Mouse (Mus musculus) embryonic fibroblast, embryonic 13.5 days (primary cell): ENCODE measurements around the gene Ndst2. TPM values are rescaled to one million over a fixed set of nuclear protein-coding genes. Genes with fewer than 3 reads are reported as not detected.

ENCODE experiments used
- H3K27ac ChIP-seq: 2 replicates; pipeline ENCODE4 v1.5.1; 2012; ENCODE audit warnings: low read length, control low read depth, inconsistent platforms; ENCODE audit not compliant: insufficient read depth
- H3K4me1 ChIP-seq: 2 replicates; pipeline ENCODE4 v1.6.1; 2011; ENCODE audit warnings: low read length; ENCODE audit not compliant: control insufficient read depth, insufficient read depth
- H3K4me3 ChIP-seq: 2 replicates; pipeline ENCODE4 v1.5.1; 2011; ENCODE audit warnings: mild to moderate bottlenecking, control low read depth, low read length; ENCODE audit not compliant: insufficient read depth
- CTCF ChIP-seq: IDR thresholded peaks from 2 replicates; pipeline ENCODE4 v1.5.1; 2011; ENCODE audit warnings: mild to moderate bottlenecking, control low read depth, low read length, moderate library complexity, borderline replicate concordance; ENCODE audit not compliant: insufficient read depth
- POLR2A ChIP-seq: IDR thresholded peaks from 2 replicates; pipeline ENCODE4 v1.6.1; 2011; ENCODE audit warnings: low read depth, mild to moderate bottlenecking, control low read depth, low read length, moderate library complexity
- polyA plus RNA-seq: library from polyadenylated mRNA; stranded (reverse); fragments of >200 nt; gene quantifications from 2 replicates; pipeline ENCODE4 v1.2.4, GENCODE M21; 2011; ENCODE audit warnings: low read depth; ENCODE audit not compliant: missing spikeins, insufficient read length

Gene Ndst2
- polyA plus RNA-seq, 1 experiment = 27.3 TPM

GRCm38 (mm10) chr14:20767936-20768335 lies 33.6 kb upstream of the Ndst2 start:
- TF ChIP-seq CTCF (no peak), POLR2A (peak; percentile 21; the same call in 1 of the 2 replicates)
- Histone ChIP-seq H3K4me3 (no peak overlapping the region), H3K4me1 (peaks cover 20% of the 10 kb centered on the region), H3K27ac (peak overlapping the region; percentile 96)

GRCm38 (mm10) chr14:20765642-20766258 lies 31.4 kb upstream of the Ndst2 start:
- Histone ChIP-seq H3K27ac (peak overlapping the region; percentile 97), H3K4me3 (no peak overlapping the region), H3K4me1 (peaks cover 20% of the 10 kb centered on the region)
- TF ChIP-seq CTCF (peak; percentile 83), POLR2A (peak; percentile 13; the same call in 1 of the 2 replicates)

- H3K4me3 ChIP-seq = no peak overlapping the region
- TF ChIP-seq CTCF = no peak
- no peak for TF ChIP-seq POLR2A
- peak overlapping the region; percentile 97 for H3K27ac ChIP-seq
- peaks cover 20% of the 10 kb centered on the region for H3K4me1 ChIP-seq
These were observed 30.6 kb upstream of the Ndst2 start for GRCm38 (mm10) chr14:20764942-20765341.

- Histone ChIP-seq H3K27ac (no peak overlapping the region), H3K4me1 (no peaks in the 10 kb centered on the region), H3K4me3 (no peak overlapping the region)
- TF ChIP-seq CTCF (no peak), POLR2A (no peak)
These were observed 24.5 kb upstream of the Ndst2 start for GRCm38 (mm10) chr14:20758768-20759435.

- no peak for TF ChIP-seq POLR2A
- H3K4me1 ChIP-seq = no peaks in the 10 kb centered on the region
- H3K27ac ChIP-seq = no peak overlapping the region
- H3K4me3 ChIP-seq = no peak overlapping the region
These were observed 23.1 kb upstream of the Ndst2 start for GRCm38 (mm10) chr14:20757370-20757907.

GRCm38 (mm10) chr14:20753792-20754191 lies 19.4 kb upstream of the Ndst2 start:
- Histone ChIP-seq H3K4me1 (no peaks in the 10 kb centered on the region), H3K4me3 (no peak overlapping the region), H3K27ac (no peak overlapping the region)
- TF ChIP-seq POLR2A = no peak
- no peak for TF ChIP-seq CTCF

GRCm38 (mm10) chr14:20750503-20750902 lies 16.1 kb upstream of the Ndst2 start:
- no peak overlapping the region for H3K4me3 ChIP-seq
- H3K4me1 ChIP-seq = no peaks in the 10 kb centered on the region
- peak overlapping the region; percentile 45 for H3K27ac ChIP-seq
- TF ChIP-seq POLR2A (no peak), CTCF (no peak)

GRCm38 (mm10) chr14:20749494-20750051 lies 15.2 kb upstream of the Ndst2 start:
- no peak for TF ChIP-seq CTCF
- TF ChIP-seq POLR2A = no peak
- no peaks in the 10 kb centered on the region for H3K4me1 ChIP-seq
- H3K27ac ChIP-seq = no peak overlapping the region; the same call in 1 of the 2 replicates
- H3K4me3 ChIP-seq = no peak overlapping the region

- H3K4me3 ChIP-seq = no peak overlapping the region
- no peak for TF ChIP-seq POLR2A
- H3K4me1 ChIP-seq = no peaks in the 10 kb centered on the region
- H3K27ac ChIP-seq = no peak overlapping the region
These were observed 14.0 kb upstream of the Ndst2 start for GRCm38 (mm10) chr14:20748388-20748787.

GRCm38 (mm10) chr14:20746935-20747334 lies 12.6 kb upstream of the Ndst2 start:
- H3K4me1 ChIP-seq = no peaks in the 10 kb centered on the region
- H3K27ac ChIP-seq = no peak overlapping the region
- TF ChIP-seq POLR2A (no peak), CTCF (no peak)
- no peak overlapping the region for H3K4me3 ChIP-seq
